Mouse (Mus musculus) olfactory bulb, adult 2 months (tissue): ENCODE data around the gene Ntng1.

ENCODE experiments used
- CTCF ChIP-seq: fragments of 200-500 bp; IDR thresholded peaks from 2 replicates; pipeline ENCODE4 v1.5.1; 2012; ENCODE audit warnings: low read depth, mild to moderate bottlenecking, low read length, moderate library complexity; ENCODE audit not compliant: insufficient read depth
- POLR2A ChIP-seq: fragments of 200-500 bp; IDR thresholded peaks from 2 replicates; pipeline ENCODE4 v1.6.1; 2012; ENCODE audit warnings: mild to moderate bottlenecking, low read depth, low read length, moderate library complexity; ENCODE audit not compliant: insufficient read depth

DNA sequence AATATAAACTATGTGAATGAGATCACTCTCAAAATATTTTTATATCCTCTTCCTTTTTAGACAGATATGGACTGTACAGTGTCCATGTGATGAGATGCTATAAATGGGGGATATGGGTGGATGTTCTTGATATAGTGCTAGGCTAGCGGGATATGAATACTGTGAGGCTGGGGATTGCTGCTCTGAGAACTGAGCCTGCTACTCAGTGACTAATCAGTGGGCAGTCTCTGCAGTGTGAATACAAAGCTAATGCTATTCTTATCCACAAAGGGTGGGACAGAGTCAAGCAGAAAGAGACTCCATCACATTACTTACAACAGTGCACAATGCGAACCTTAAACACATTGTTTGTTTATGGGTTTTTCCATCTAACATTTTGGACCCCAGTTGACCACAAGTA is 206.2 kb downstream of the Ntng1 start:
- TF ChIP-seq CTCF (no peak), POLR2A (no peak)
